Mouse (Mus musculus): ENCODE results near the gene Mdm2. TPM values are rescaled to one million over a fixed set of nuclear protein-coding genes. Genes with fewer than 3 reads are reported as not detected.

Mdm2 gene
- polyA plus RNA-seq, 1 experiment from 2014 or later = 64.0 TPM

DNA sequence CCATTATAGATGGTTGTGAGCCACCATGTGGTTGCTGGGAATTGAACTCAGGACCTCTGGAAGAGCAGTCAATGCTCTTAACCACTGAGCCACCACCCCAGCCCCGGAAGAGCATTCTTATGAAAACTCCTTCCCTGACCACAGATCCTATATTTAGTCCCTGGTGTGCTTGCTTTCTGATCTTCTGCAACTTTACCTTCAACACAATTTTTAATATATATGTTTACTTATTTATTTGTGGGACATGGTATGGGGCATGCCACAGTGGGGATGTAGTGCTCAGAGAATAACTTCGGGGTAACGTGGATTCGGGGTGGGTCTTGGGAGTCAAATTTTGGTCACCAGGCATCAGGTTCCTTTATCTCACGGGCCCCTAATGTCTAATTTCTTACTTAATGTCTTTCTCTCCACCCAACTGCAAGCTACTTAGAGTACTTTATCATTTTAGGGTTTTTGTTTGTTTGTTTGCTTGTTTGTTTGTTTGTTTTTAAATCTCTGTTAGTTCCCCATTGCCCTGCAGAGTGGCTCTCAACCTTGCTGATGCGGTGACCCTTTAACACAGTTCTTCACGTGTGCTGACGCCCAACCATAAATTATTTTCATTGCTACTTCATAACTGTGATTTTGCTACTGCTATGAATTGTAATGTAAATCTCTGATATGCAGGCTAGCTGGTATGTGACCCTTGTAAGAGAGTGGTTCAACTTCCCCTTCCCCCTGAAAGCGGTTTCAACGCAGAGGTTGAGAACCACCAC, 41.8 kb downstream of the Mdm2 start:
- ATAC-seq (no peak), DNase-seq (ENCODE audit: low read depth, low spot score) (no peak)
- in situ Hi-C loops (cut with MboI; ENCODE audit: low pct_unique_long_range_greater_than_20kb) = loop anchor here (25.0 kb wide), 1 partner anchor 406 kb away; no protein-coding TSS in a partner anchor
- H3K27me3 ChIP-seq = no peaks in the 10 kb centered on the region
- no peak for TF ChIP-seq CTCF (IDR thresholded peaks at IDR 0.05)
- CTCF ChIA-PET = no interaction called here
- POLR2A ChIA-PET = no interaction called here

DNA sequence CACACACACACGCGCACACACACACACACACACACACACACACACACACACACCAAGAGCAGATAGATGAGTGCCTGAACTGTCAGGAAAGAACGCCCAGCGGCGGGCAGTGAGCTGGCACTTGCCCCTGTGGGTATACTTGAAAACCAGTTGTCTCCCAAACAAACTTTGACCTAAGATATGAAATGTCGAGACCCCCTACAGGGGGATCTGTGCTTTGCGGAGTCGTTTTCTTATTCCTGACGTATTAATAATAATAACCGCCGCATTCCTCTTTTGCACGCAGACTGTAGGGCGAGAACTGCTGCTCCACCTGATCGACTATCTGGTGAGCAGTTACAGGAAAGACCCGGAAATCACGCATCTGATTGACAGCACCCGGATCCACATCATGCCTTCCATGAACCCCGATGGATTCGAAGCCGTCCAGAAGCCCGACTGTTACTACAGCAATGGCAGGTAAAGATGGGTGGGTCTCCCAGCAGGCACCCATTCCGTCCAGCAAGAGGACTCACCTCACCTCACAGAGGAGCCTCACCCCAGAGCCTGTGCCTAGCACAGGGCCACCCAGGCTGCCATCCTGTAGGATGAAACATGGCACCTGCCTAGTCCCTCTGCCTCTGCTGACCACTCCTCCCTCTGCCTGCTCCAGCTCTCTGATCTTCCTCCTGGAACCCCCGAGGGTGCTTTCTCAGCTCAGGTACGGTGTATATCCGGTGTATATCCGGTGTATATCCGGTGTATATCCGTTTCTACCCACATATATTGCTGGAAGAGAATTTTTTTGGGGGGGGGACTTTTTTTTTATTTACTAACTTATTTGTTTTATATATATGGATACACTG, 42.7 kb downstream of the Mdm2 start:
- DNase-seq (ENCODE audit: low read depth, low spot score) = no peak
- in situ Hi-C loops (cut with MboI; ENCODE audit: low pct_unique_long_range_greater_than_20kb) = loop anchor here (25.0 kb wide), 1 partner anchor 406 kb away; no protein-coding TSS in a partner anchor
- ATAC-seq = no peak
- ChIA-PET POLR2A (no interaction called here), CTCF (no interaction called here)
- no peaks in the 10 kb centered on the region for H3K27me3 ChIP-seq
- no peak for TF ChIP-seq CTCF (IDR thresholded peaks at IDR 0.05)

DNA sequence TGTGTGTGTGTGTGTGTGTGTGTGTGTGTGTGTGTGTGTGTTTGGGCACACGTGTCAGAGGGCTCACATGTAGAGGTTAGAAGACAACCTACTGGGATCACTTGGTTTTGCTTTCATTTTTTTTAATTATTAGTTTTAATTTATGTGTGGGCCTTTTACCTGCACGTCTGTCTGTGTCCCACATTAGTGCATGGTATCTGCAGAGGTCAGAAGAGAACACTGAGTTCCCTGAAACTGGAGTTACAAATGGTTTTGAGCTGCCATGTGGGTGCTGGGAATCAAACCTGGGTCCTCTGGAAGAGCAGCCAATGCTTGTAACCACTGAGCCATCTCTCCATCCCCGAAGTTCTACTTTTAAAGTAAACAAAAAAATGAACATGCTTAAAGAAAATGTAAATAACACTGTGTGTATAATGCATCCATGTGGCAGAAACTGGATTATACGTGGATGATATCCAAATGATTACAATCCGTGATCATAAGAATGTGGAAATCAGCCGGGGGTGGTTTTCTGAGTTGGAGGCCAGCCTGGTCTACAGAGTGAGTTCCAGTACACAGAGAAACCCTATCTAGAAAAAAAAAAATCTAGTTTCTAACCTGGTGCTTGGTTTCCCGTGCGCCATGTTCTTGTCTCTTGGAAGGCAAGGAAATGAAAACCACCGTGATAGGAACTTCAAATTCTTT, 43.5 kb downstream of the Mdm2 start:
- no peaks in the 10 kb centered on the region for H3K27me3 ChIP-seq
- TF ChIP-seq CTCF (IDR thresholded peaks at IDR 0.05) = no peak
- in situ Hi-C loops (cut with MboI; ENCODE audit: low pct_unique_long_range_greater_than_20kb) = loop anchor here (25.0 kb wide), 1 partner anchor 405 kb away; no protein-coding TSS in a partner anchor
- POLR2A ChIA-PET = no interaction called here
- CTCF ChIA-PET = no interaction called here
- DNase-seq (ENCODE audit: low read depth, low spot score) (no peak), ATAC-seq (no peak)

DNA sequence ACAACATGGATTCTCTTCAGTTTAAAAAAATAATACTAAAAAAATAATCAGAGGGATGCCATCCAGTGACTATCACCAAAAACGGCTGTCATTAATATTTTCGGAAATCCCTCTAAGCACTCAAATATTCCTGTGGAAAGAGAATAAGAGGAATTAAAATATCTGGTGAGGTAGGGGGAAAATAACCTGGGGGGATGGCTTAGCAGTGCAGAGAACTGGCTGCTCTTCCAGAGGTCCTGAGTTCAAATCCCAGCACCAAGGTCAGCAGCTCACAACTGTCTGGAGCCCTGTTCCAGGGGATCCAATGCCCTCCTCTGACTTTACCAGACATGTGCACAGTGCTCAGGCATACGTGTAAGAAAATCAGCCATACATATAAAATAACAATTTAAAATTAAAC, 44.2 kb downstream of the Mdm2 start:
- ATAC-seq = no peak

DNA sequence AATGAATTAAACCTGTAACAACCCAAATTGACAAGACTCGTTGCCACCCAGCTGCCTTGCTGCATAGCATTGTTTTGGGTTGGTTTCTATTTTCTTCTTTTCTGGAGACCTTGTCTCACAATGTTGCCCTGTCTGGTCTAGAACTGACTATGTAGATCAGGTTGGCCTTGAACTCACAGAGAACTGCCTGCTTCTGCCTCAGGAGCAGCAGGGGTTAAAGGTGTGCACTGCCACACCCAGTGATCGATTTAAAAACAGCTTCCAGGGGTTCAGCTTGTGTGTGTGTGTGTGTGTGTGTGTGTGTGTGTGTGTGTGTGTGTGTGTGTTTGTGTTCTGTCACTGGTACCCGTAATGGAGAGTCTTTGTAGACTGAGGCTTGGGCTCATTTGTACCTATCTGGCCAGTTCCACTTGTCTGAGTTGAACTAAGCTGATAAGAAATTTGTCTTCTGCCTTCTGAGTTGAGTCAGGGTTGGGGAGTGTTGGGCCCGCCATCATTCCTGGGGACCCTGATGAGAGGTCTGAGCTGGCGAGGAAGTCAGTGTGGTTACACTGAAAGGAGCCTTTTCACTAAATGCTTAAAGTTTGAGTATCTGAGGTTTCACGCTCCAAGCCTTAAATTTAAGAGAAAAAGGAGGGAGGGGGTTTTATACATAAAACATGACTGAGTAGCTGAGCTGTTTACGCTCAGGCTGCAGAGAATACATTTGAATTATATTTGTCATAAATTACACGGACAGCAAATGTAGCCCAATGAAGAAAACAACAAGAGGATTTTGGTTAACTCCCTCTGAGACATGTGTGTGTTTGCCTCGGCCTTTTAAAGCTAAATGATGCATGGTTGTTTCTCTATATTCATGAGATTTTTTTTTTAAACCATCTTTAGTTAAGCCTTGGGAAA, 44.9 kb downstream of the Mdm2 start:
- no peak for ATAC-seq
- POLR2A ChIA-PET = no interaction called here
- CTCF ChIA-PET = no interaction called here
- H3K27me3 ChIP-seq = no peaks in the 10 kb centered on the region
- no peak for DNase-seq (ENCODE audit: low read depth, low spot score)
- no peak for TF ChIP-seq CTCF (IDR thresholded peaks at IDR 0.05)
- in situ Hi-C loops (cut with MboI; ENCODE audit: low pct_unique_long_range_greater_than_20kb) = loop anchor here (25.0 kb wide), 1 partner anchor 403 kb away; no protein-coding TSS in a partner anchor

More for the DNA sequence above, 44.2 kb downstream of the Mdm2 start:
- in situ Hi-C loops (cut with MboI; ENCODE audit: low pct_unique_long_range_greater_than_20kb) = loop anchor here (25.0 kb wide), 1 partner anchor 404 kb away; no protein-coding TSS in a partner anchor
- no peaks in the 10 kb centered on the region for H3K27me3 ChIP-seq
- DNase-seq (ENCODE audit: low read depth, low spot score) = no peak
- CTCF ChIA-PET = no interaction called here
- POLR2A ChIA-PET = no interaction called here
- no peak for TF ChIP-seq CTCF (IDR thresholded peaks at IDR 0.05)

DNA sequence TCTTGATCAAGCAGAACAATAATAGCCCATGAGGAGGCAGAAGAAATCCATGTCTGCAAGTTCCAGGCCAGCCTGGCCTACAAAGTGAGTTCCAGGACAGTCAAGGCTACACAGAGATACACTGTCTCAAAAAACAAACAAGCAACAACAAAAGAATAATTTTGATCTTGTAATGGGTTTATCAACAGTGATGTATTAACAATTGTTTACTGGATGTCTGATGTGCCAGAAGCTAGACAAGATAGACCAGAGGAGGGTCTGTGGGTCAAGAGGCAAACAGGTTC, 45.7 kb downstream of the Mdm2 start:
- no peaks in the 10 kb centered on the region for H3K27me3 ChIP-seq
- in situ Hi-C loops (cut with MboI; ENCODE audit: low pct_unique_long_range_greater_than_20kb) = loop anchor here (25.0 kb wide), 1 partner anchor 403 kb away; no protein-coding TSS in a partner anchor
- DNase-seq (ENCODE audit: low read depth, low spot score) (no peak), ATAC-seq (no peak)
- POLR2A ChIA-PET = no interaction called here
- CTCF ChIA-PET = no interaction called here
- TF ChIP-seq CTCF (IDR thresholded peaks at IDR 0.05) = no peak

DNA sequence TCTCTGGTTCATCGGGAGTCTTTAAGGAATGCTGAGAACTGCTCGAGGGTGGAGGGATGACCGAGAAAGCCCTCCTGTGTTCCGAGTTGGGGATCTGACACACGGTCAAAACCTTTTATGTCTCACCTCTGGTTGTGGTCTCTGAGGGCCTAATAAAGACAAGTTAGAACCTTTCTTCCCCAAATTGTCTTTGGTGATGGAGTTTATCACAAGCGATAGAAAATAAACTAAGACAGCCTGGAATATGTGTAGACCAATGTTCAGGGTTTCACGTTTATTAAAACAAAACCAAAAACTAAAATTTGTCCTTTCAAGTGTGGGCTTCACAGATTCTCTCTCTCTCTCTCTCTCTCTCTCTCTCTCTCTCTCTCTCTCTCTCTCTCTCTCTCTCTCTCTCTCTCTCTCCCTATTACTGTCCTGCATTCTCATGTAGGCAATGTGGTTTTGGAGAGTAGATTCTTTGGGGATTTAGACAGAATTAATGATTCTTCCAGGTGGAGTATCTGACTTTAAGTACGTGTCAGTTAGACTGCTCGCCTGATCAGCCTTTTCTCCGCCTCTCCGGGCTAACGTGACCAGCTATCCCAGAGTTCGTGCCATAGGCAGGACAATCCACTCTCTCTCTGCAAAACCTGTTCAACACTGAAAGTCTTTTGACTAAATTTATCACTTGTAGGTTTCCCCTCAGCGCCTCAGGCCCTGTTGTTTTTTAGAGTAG, 46.2 kb downstream of the Mdm2 start:
- H3K27me3 ChIP-seq = no peaks in the 10 kb centered on the region
- ATAC-seq (no peak), DNase-seq (ENCODE audit: low read depth, low spot score) (no peak)
- in situ Hi-C loops (cut with MboI; ENCODE audit: low pct_unique_long_range_greater_than_20kb) = loop anchor here (25.0 kb wide), 1 partner anchor 402 kb away; no protein-coding TSS in a partner anchor
- ChIA-PET CTCF (no interaction called here), POLR2A (no interaction called here)
- TF ChIP-seq CTCF (IDR thresholded peaks at IDR 0.05) = no peak

DNA sequence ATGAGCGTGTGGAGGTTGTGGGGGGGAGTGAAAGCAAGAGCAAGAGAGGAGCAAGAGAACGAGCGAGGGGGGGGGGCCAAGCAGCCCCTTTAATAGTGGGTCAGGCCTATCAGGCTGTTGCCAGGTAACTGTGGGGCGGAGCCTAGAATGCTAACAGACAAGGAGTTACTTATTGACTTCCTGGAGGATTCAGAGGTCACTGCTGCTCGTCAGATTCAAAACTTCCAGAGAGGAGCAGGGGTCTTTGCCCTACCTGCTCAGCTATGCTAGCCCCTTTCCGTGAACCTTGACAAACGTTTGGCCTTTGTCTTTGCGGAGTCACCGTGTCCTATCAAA, 46.7 kb downstream of the Mdm2 start:
- TF ChIP-seq CTCF (IDR thresholded peaks at IDR 0.05) = no peak
- CTCF ChIA-PET = no interaction called here
- DNase-seq (ENCODE audit: low read depth, low spot score) (no peak), ATAC-seq (no peak)
- in situ Hi-C loops (cut with MboI; ENCODE audit: low pct_unique_long_range_greater_than_20kb) = loop anchor here (25.0 kb wide), 1 partner anchor 402 kb away; no protein-coding TSS in a partner anchor
- POLR2A ChIA-PET = interaction anchor here (0.6 kb wide), 1 partner anchor 298 kb away, joined by 3 read pairs; no protein-coding TSS in a partner anchor
- no peaks in the 10 kb centered on the region for H3K27me3 ChIP-seq

DNA sequence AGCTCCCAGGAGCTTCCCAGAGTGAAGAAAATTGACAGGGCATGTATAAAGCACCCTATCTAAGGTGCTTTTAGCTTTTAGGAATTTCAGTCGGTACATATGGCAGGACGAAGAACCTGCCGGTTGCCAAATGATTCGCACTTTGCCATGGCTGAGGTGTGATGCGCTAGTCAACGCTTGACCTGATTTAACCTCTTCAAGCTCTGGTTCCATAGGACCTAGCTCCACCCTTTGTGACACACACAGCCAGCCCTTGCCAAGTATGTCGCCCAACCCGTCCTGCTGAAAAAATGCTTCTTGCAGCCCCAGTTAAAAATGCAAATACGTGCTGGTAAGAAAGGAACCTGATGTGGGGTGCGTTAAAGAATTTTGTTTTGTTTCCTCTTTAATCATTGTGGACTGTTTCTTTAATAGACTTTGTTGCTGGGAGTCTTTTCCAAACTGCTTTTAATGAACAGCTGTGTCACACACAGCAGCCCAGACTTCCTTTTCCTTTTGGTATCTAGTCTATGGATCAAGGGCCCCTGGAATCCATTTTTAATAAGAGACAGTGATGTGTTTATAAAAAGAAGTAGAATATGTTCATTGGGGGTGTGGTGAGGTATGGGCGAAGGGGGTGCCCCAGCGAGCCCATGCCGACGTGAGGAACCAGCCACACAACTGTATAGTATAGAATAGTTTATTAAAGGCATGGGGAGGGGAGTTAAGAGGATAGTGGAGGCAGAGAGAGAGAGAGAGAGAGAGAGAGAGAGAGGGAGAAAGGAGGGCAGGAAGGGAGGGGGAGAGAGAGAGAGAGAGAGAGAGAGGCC, 47.3 kb downstream of the Mdm2 start:
- no peak for ATAC-seq
- no peak for TF ChIP-seq CTCF (IDR thresholded peaks at IDR 0.05)
- H3K27me3 ChIP-seq = no peaks in the 10 kb centered on the region
- ChIA-PET POLR2A (interaction anchor here (0.6 kb wide), 1 partner anchor 297 kb away, joined by 3 read pairs; no protein-coding TSS in a partner anchor), CTCF (no interaction called here)
- in situ Hi-C loops (cut with MboI; ENCODE audit: low pct_unique_long_range_greater_than_20kb) = loop anchor here (25.0 kb wide), 1 partner anchor 401 kb away; no protein-coding TSS in a partner anchor
- DNase-seq (ENCODE audit: low read depth, low spot score) = no peak
